Mouse (Mus musculus): ENCODE measurements around the gene Capn2.

GRCm38 (mm10) chr1:182461813-182462212, 55.6 kb downstream of the Capn2 start:
- TF ChIP-seq POLR2A (IDR thresholded peaks at IDR 0.05; ENCODE audit: borderline replicate concordance, insufficient read depth, low read length): no peak
- TF ChIP-seq CTCF (IDR thresholded peaks at IDR 0.05; ENCODE audit: borderline replicate concordance, insufficient read depth, low read depth, low read length): no peak

All from cerebellum, adult 2 months (tissue).